Mouse (Mus musculus) brain, embryonic 14.5 days (tissue): ENCODE results near the gene Inpp5k. TPM values are rescaled to one million over a fixed set of nuclear protein-coding genes. Genes with fewer than 3 reads are reported as not detected.

Source experiments
- DNase-seq: peaks from one replicate; pipeline ENCODE4 v3.0.0-alpha.2; 2011; ENCODE audit warnings: low read depth
- CTCF ChIP-seq: fragments of 200-500 bp; IDR thresholded peaks from 2 replicates; pipeline ENCODE4 v1.5.1; 2012; ENCODE audit warnings: inconsistent platforms, mild to moderate bottlenecking, moderate library complexity, borderline replicate concordance; ENCODE audit not compliant: insufficient read depth, insufficient read length; ENCODE audit errors: extremely low read depth
- POLR2A ChIP-seq: fragments of 200-500 bp; IDR thresholded peaks from 2 replicates; pipeline ENCODE4 v1.6.1; 2012; ENCODE audit warnings: mild to moderate bottlenecking, inconsistent platforms, borderline replicate concordance; ENCODE audit not compliant: poor library complexity, insufficient read depth, insufficient read length, severe bottlenecking; ENCODE audit errors: extremely low read depth
- polyA plus RNA-seq: library from polyadenylated mRNA; depleted of rRNA; stranded (reverse); fragments of >200 nt; gene quantifications from 2 replicates; pipeline ENCODE4 v1.2.3, GENCODE M21; 2012; rRNA removed

The Inpp5k gene
- polyA plus RNA-seq, result 53.7 and 63.8 TPM in 2 replicates

- TF ChIP-seq POLR2A (peak; percentile 81), CTCF (no peak)
- peak; percentile 99 for DNase-seq
These were observed at the start of gene Inpp5k for GRCm38 (mm10) chr11:75630645-75631229. TSS of gene Inpp5k (plus strand) at chr11:75630988.

- TF ChIP-seq POLR2A (no peak), CTCF (no peak)
- DNase-seq, result no peak
These were observed 49.2 kb upstream of the Inpp5k start for GRCm38 (mm10) chr11:75581495-75582149.

DNA sequence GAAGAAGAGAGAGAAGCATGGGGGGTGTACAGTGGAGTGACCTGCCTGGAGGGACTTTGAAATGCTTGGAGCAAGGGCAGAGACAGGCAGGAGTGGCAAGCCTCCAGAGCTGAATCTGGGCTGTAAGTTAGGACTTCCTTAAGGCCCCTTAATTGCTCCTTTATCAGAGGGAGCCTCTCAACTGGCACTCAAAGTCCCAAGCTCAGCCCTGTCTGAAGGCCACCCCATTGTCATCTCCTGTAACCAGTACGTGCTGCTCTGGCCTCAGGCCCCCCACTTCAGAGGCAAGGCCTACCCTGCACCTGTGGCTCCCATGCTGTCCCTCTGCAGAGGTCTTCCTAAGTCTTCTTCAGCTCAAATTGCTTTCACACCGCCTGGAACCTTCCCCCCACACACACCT is 47.3 kb upstream of the Inpp5k start:
- TF ChIP-seq CTCF (no peak), POLR2A (no peak)
- no peak for DNase-seq

- TF ChIP-seq POLR2A (no peak), CTCF (no peak)
These were observed 45.7 kb upstream of the Inpp5k start for GRCm38 (mm10) chr11:75585061-75585460.

GRCm38 (mm10) chr11:75585978-75586377 is 44.8 kb upstream of the Inpp5k start:
- DNase-seq, result no peak
- TF ChIP-seq CTCF (no peak), POLR2A (no peak)

More at GRCm38 (mm10) chr11:75585061-75585460, 45.7 kb upstream of the Inpp5k start:
- DNase-seq, result no peak

DNA sequence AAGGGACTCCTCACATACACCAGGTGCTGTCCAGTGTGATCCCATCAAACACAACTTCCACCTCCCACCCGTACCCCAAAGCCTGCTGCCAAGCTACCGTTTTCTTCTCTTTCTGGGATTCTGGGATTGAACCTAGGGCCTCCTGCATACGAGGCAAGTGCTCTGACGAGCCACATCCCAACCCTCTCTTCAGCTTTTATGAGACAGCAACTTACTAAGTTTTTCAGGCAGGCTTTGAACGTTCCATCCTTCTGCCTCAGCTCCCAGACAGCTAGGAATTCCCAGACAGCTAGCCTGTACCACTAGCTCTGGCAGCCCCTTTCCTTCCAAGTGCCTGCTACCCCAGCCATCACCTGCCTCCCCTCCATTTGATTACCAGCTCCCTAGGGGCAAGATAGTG is 43.8 kb upstream of the Inpp5k start:
- no peak for DNase-seq
- no peak for TF ChIP-seq CTCF
- no peak for TF ChIP-seq POLR2A

GRCm38 (mm10) chr11:75587493-75588284 is 43.1 kb upstream of the Inpp5k start, which contains the start of gene Pitpna:
TSS of gene Pitpna (plus strand) at chr11:75588097.
- no peak for TF ChIP-seq CTCF
- peak; percentile 96 for TF ChIP-seq POLR2A
- peak; percentile 96 for DNase-seq

GRCm38 (mm10) chr11:75588285-75588941 is 42.4 kb upstream of the Inpp5k start:
- no peak for TF ChIP-seq CTCF
- TF ChIP-seq POLR2A, result no peak
- peak; percentile 4 for DNase-seq

DNA sequence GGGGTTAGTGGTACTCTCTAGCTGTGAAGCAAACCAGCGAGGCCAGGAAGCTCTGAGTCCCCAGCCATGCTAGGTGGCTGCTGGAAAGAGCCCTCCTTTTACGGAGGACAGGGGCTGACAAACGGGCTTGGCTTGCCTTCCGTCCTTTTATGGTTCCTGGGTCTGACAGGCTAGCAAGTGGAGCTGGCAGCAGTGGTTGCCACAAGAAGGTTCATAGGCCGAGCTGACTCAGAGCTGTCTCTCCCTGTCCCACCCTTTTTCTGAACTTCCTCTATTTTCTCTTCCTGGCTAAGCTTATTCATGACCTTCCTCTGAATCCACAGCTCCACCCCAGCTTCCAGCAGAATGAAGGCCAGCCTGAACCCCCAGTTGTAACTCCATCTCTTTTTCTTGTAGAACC is 38.2 kb upstream of the Inpp5k start:
- DNase-seq, result no peak
- no peak for TF ChIP-seq POLR2A
- TF ChIP-seq CTCF, result no peak

GRCm38 (mm10) chr11:75594431-75594830 is 36.4 kb upstream of the Inpp5k start:
- TF ChIP-seq POLR2A (no peak), CTCF (no peak)
- DNase-seq, result no peak

GRCm38 (mm10) chr11:75595404-75595803 is 35.4 kb upstream of the Inpp5k start:
- DNase-seq, result no peak

GRCm38 (mm10) chr11:75595816-75596215 is 35.0 kb upstream of the Inpp5k start:
- DNase-seq, result no peak
- TF ChIP-seq POLR2A (no peak), CTCF (no peak)

More at GRCm38 (mm10) chr11:75595404-75595803, 35.4 kb upstream of the Inpp5k start:
- TF ChIP-seq CTCF (no peak), POLR2A (no peak)
